8 mouse cellular contexts compared by ENCODE assay signal in the genomic region with DNA sequence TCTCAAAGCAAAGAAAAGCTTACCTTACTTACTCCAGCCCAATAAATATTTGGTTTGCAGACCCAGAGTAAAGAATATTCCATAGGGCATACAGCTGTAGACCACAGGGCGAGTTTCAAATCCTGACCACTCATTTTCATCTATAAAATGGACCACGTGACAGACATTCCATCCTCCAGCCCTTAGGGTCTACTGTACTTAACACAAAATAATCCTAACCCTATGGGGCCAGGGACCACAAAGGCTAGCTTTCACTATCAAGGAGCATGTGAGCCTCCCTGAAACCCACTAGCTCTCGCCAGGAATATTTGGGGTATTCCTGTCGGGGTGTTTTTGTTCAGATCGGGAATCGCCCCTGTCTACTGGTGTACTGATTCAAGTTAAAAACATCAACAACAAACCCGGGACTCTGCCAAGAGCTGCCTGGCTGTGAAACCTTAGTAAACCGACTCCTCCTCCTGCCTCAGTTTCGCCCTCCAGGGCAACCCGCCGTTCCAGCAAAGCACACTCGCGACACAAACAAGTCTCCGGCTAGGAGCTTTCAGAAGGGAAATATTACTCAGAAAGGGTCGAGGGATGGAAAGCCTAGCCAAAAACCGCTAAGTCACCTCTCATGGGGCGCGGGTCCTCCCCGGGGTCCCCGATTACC. TPM values are rescaled to one million over a fixed set of nuclear protein-coding genes. Genes with fewer than 3 reads are reported as not detected.
A peak's percentile ranks its signal among the peaks of the same experiment; 100 is the strongest.
DNase-seq lines count a peak whose midpoint lies in the region; ATAC-seq and TF ChIP-seq lines count a peak whose summit lies in the region.

No protein-coding gene starts in this region.

- H3K36me3 ChIP-seq in kidney, embryonic 16.5 days (ENCODE audit: insufficient read depth, low read length): no peaks in the 10 kb centered on the region
- no peaks in the 10 kb centered on the region for H3K36me3 ChIP-seq in hindbrain, embryonic 16.5 days (ENCODE audit: control insufficient read depth, insufficient read depth, low read length)
- H3K36me3 ChIP-seq in midbrain, embryonic 16.5 days (ENCODE audit: control insufficient read depth, insufficient read depth, low read length): no peaks in the 10 kb centered on the region

- no peaks in the 10 kb centered on the region for H3K9me3 ChIP-seq in kidney, embryonic 16.5 days (ENCODE audit: low read length)
- no peaks in the 10 kb centered on the region for H3K9me3 ChIP-seq in hindbrain, embryonic 16.5 days (ENCODE audit: control insufficient read depth, low read length)
- no peaks in the 10 kb centered on the region for H3K9me3 ChIP-seq in midbrain, embryonic 16.5 days (replicated peaks; ENCODE audit: control insufficient read depth, low read length, poor library complexity, severe bottlenecking)

- WGBS in kidney, embryonic 16.5 days: 3% methylated on average over 20 of the region's 20 CpGs
- WGBS in bone marrow, adult 2 months: 3% methylated on average over 20 of the region's 20 CpGs
- 2% methylated on average over 20 of the region's 20 CpGs for WGBS in hindbrain, embryonic 16.5 days
- WGBS in midbrain, embryonic 16.5 days: 2% methylated on average over 20 of the region's 20 CpGs

- peak overlapping the region; percentile 74 for H3K4me3 ChIP-seq in kidney, embryonic 16.5 days (ENCODE audit: low read length)
- H3K4me3 ChIP-seq in bone marrow, adult 2 months (replicated peaks; ENCODE audit: control insufficient read depth, low read depth, low read length): peak overlapping the region; percentile 67
- H3K4me3 ChIP-seq in hindbrain, embryonic 16.5 days (ENCODE audit: low read length): peak overlapping the region; percentile 78
- peak overlapping the region; percentile 52 for H3K4me3 ChIP-seq in midbrain, embryonic 16.5 days (ENCODE audit: low read depth, low read length)

- no peak for TF ChIP-seq CTCF in bone marrow, adult 2 months (IDR thresholded peaks at IDR 0.05; ENCODE audit: control insufficient read depth, insufficient read depth, low read length)

- no peak for TF ChIP-seq POLR2A in bone marrow, adult 2 months (IDR thresholded peaks at IDR 0.05; ENCODE audit: borderline replicate concordance, control insufficient read depth, low read depth, low read length)

- peak overlapping the region; percentile 60; the same call in 1 of the 2 replicates for H3K27ac ChIP-seq in kidney, embryonic 16.5 days (ENCODE audit: low read length)
- peak overlapping the region; percentile 12; the same call in 1 of the 2 replicates for H3K27ac ChIP-seq in bone marrow, adult 2 months (ENCODE audit: control insufficient read depth, insufficient read depth, low read depth, low read length, poor library complexity)
- peak overlapping the region; percentile 87 for H3K27ac ChIP-seq in hindbrain, embryonic 16.5 days (ENCODE audit: low read depth, low read length)
- H3K27ac ChIP-seq in midbrain, embryonic 16.5 days (ENCODE audit: low read length): peak overlapping the region; percentile 66

- no peaks in the 10 kb centered on the region for H3K27me3 ChIP-seq in kidney, embryonic 16.5 days (ENCODE audit: insufficient read depth, low read length)
- H3K27me3 ChIP-seq in hindbrain, embryonic 16.5 days (replicated peaks; ENCODE audit: control insufficient read depth, insufficient read depth, low read length): no peaks in the 10 kb centered on the region
- no peaks in the 10 kb centered on the region for H3K27me3 ChIP-seq in midbrain, embryonic 16.5 days (ENCODE audit: control insufficient read depth, insufficient read depth, low read depth, low read length)

- H3K9ac ChIP-seq in kidney, embryonic 16.5 days (replicated peaks; ENCODE audit: low read length): peak overlapping the region; percentile 80
- peak overlapping the region; percentile 81 for H3K9ac ChIP-seq in hindbrain, embryonic 16.5 days (ENCODE audit: low read depth, low read length)
- H3K9ac ChIP-seq in midbrain, embryonic 16.5 days (ENCODE audit: low read depth, low read length): peak overlapping the region; percentile 62

- peaks cover 12% of the 10 kb centered on the region for H3K4me1 ChIP-seq in kidney, embryonic 16.5 days (ENCODE audit: insufficient read depth, low read length)
- no peaks in the 10 kb centered on the region; the same call in 1 of the 2 replicates for H3K4me1 ChIP-seq in bone marrow, adult 2 months (ENCODE audit: control insufficient read depth, insufficient read depth, low read length)
- H3K4me1 ChIP-seq in hindbrain, embryonic 16.5 days (ENCODE audit: control insufficient read depth, insufficient read depth, low read depth, low read length): peaks cover 10% of the 10 kb centered on the region
- H3K4me1 ChIP-seq in midbrain, embryonic 16.5 days (ENCODE audit: control insufficient read depth, insufficient read depth, low read length): peaks cover 21% of the 10 kb centered on the region

- ATAC-seq in kidney, embryonic 16.5 days (ENCODE audit: low FRiP score, low TSS enrichment): peak; percentile 0; the same call in 1 of the 2 replicates
- peak; percentile 62 for ATAC-seq in hindbrain, embryonic 16.5 days
- peak; percentile 59 for ATAC-seq in midbrain, embryonic 16.5 days

- no peak for DNase-seq in kidney, postnatal 14 days
- DNase-seq in T-cell, adult 2 months (ENCODE audit: low spot score): no peak
- DNase-seq in left cerebral cortex, adult 9 months (ENCODE audit: low spot score in 2 of 2): no peak
- no peak for DNase-seq in urinary bladder, postnatal 25 days (ENCODE audit: low spot score)

- H3K4me2 ChIP-seq in kidney, embryonic 16.5 days (replicated peaks; ENCODE audit: low read depth, low read length): peak overlapping the region; percentile 80
- H3K4me2 ChIP-seq in hindbrain, embryonic 16.5 days (ENCODE audit: low read length): peak overlapping the region; percentile 75
- H3K4me2 ChIP-seq in midbrain, embryonic 16.5 days (ENCODE audit: low read length): peak overlapping the region; percentile 65

RNA-seq across cellular contexts. Expression of a gene that starts 0.5 kb away (rescaled TPM):
- 153 and 175 TPM in 2 replicates for polyA plus RNA-seq in kidney, embryonic 16.5 days (2015; fragmentation: Nextera tagmentation; extraction: Ambion mirVana)
- 14.5 and 35.4 TPM in 2 replicates for polyA plus RNA-seq in bone marrow, adult 2 months (2011; ENCODE audit: insufficient read depth, insufficient read length, low replicate concordance, missing spikeins)
- 127 and 141 TPM in 2 replicates for polyA plus RNA-seq in hindbrain, embryonic 16.5 days (2015; fragmentation: Nextera tagmentation; extraction: Ambion mirVana)
- polyA plus RNA-seq in midbrain, embryonic 16.5 days (2015; fragmentation: Nextera tagmentation; extraction: Ambion mirVana): 90.3 and 108 TPM in 2 replicates

RNA-seq across cellular contexts. Expression of a gene that starts 29.8 kb away (rescaled TPM):
- 35.6 and 37.8 TPM in 2 replicates for polyA plus RNA-seq in kidney, embryonic 16.5 days (2015; fragmentation: Nextera tagmentation; extraction: Ambion mirVana)
- 11.5 and 21.8 TPM in 2 replicates for polyA plus RNA-seq in bone marrow, adult 2 months (2011; ENCODE audit: insufficient read depth, insufficient read length, low replicate concordance, missing spikeins)
- 24.7 and 28.9 TPM in 2 replicates for polyA plus RNA-seq in hindbrain, embryonic 16.5 days (2015; fragmentation: Nextera tagmentation; extraction: Ambion mirVana)
- polyA plus RNA-seq in midbrain, embryonic 16.5 days (2015; fragmentation: Nextera tagmentation; extraction: Ambion mirVana): 28.0 and 28.6 TPM in 2 replicates

Comparison
In these comparisons a context has a peak if more than half of its experiments do, and no peak if none do; other contexts are left out.
1. ATAC-seq: peak in every context shown above with its lines; median percentile 62 in hindbrain, embryonic 16.5 days; 59 in midbrain, embryonic 16.5 days; 0 in kidney, embryonic 16.5 days.
2. H3K27ac ChIP-seq: peak in every context shown above with its lines; median percentile 87 in hindbrain, embryonic 16.5 days; 66 in midbrain, embryonic 16.5 days; 60 in kidney, embryonic 16.5 days; 12 in bone marrow, adult 2 months.